Mouse (Mus musculus): ENCODE measurements around the gene Bicdl2. TPM values are rescaled to one million over a fixed set of nuclear protein-coding genes. Genes with fewer than 3 reads are reported as not detected.
A peak's percentile ranks its signal among the peaks of the same experiment; 100 is the strongest.

Bicdl2 gene
- polyA plus RNA-seq, 1 experiment from 2014 or later, result not detected

GRCm38 (mm10) chr17:23694491-23694890 is 34.2 kb downstream of the Bicdl2 start:
- Histone ChIP-seq H3K36me3 (ENCODE audit: control insufficient read depth, insufficient read depth, low read length) (no peaks in the 10 kb centered on the region), H3K27me3 (ENCODE audit: control insufficient read depth, insufficient read depth, low read length) (peaks cover 13% of the 10 kb centered on the region), H3K27ac (ENCODE audit: low read depth, low read length) (no peak overlapping the region), H3K9me3 (ENCODE audit: control insufficient read depth, low read length) (no peaks in the 10 kb centered on the region), H3K4me3 (ENCODE audit: low read depth, low read length) (no peak overlapping the region), H3K4me2 (ENCODE audit: low read depth) (no peak overlapping the region), H3K4me1 (ENCODE audit: control insufficient read depth, insufficient read depth, low read length) (no peaks in the 10 kb centered on the region), H3K9ac (ENCODE audit: low read length) (no peak overlapping the region)
- ATAC-seq (ENCODE audit: insufficient read depth, low FRiP score, low TSS enrichment) (no peak), DNase-seq (ENCODE audit: low spot score) (no peak)
- 76% methylated on average over 1 of the region's 1 CpGs for WGBS

DNA sequence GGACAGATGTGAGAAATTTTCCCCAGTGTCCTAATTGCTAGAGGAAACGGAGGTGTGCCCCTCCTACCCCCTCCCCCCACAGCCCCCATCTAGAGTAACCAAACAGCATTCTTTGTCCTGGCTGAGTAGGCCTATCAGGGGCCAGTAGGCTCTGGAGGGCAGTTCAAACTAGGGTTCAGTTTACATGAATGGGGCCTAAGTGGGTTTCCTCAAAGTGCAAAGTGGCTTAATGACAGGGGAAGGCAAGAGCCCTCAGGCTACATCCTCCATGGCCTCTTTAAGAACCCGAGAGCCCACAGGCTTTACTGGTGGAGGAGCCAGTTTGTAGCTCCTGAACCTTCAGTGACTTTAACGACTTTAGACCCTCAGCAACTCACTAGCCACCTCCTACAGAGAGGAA is 35.5 kb downstream of the Bicdl2 start:
- H3K4me1 ChIP-seq (ENCODE audit: control insufficient read depth, insufficient read depth, low read length), result no peaks in the 10 kb centered on the region
- H3K4me3 ChIP-seq (ENCODE audit: low read depth, low read length), result no peak overlapping the region
- DNase-seq (ENCODE audit: low spot score), result no peak
- no peak overlapping the region for H3K9ac ChIP-seq (ENCODE audit: low read length)
- no peaks in the 10 kb centered on the region for H3K9me3 ChIP-seq (ENCODE audit: control insufficient read depth, low read length)
- H3K36me3 ChIP-seq (ENCODE audit: control insufficient read depth, insufficient read depth, low read length), result no peaks in the 10 kb centered on the region
- no peak overlapping the region for H3K27ac ChIP-seq (ENCODE audit: low read depth, low read length)
- WGBS, result 8% methylated on average over 3 of the region's 3 CpGs
- H3K4me2 ChIP-seq (ENCODE audit: low read depth), result no peak overlapping the region
- H3K27me3 ChIP-seq (ENCODE audit: control insufficient read depth, insufficient read depth, low read length), result peaks cover 20% of the 10 kb centered on the region
- ATAC-seq (ENCODE audit: insufficient read depth, low FRiP score, low TSS enrichment), result no peak

GRCm38 (mm10) chr17:23699131-23700077 is 39.1 kb downstream of the Bicdl2 start:
- H3K27me3 ChIP-seq (ENCODE audit: control insufficient read depth, insufficient read depth, low read length), result peaks cover 22% of the 10 kb centered on the region

DNA sequence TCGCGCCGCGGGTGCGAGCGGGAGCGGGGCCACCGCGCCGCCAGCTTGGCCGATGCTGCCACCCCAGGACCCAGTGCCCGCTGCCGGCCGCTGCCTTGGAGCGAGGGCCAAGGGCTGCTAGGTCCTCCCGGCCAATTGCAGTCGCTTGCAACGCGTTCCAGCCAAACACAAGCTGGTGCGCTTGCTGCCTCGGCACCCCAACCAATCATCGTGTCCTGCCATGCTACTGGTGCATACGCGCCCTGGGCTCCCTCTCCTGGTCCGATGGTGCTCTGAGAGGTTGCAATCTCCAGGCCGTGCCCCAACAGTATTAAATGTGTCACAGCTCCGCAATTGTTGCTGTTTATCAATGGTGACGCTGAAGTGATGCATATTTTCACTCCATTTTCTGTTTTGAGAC is 39.8 kb downstream of the Bicdl2 start:
- Histone ChIP-seq H3K9me3 (ENCODE audit: control insufficient read depth, low read length) (no peaks in the 10 kb centered on the region), H3K9ac (ENCODE audit: low read length) (peak overlapping the region; percentile 57), H3K4me1 (ENCODE audit: control insufficient read depth, insufficient read depth, low read length) (no peaks in the 10 kb centered on the region), H3K4me2 (ENCODE audit: low read depth) (peak overlapping the region; percentile 99), H3K4me3 (ENCODE audit: low read depth, low read length) (peak overlapping the region; percentile 67), H3K36me3 (ENCODE audit: control insufficient read depth, insufficient read depth, low read length) (no peaks in the 10 kb centered on the region), H3K27ac (ENCODE audit: low read depth, low read length) (no peak overlapping the region), H3K27me3 (ENCODE audit: control insufficient read depth, insufficient read depth, low read length) (peaks cover 22% of the 10 kb centered on the region)
- DNase-seq (ENCODE audit: low spot score), result peak; percentile 89
- peak; percentile 97 for ATAC-seq (ENCODE audit: insufficient read depth, low FRiP score, low TSS enrichment)
- WGBS, result under 1% methylated on average over 28 of the region's 28 CpGs

More at GRCm38 (mm10) chr17:23699131-23700077, 39.1 kb downstream of the Bicdl2 start:
- no peaks in the 10 kb centered on the region for H3K4me1 ChIP-seq (ENCODE audit: control insufficient read depth, insufficient read depth, low read length)
- ATAC-seq (ENCODE audit: insufficient read depth, low FRiP score, low TSS enrichment), result peak; percentile 49
- under 1% methylated on average over 61 of the region's 101 CpGs for WGBS
- peak overlapping the region; percentile 57 for H3K9ac ChIP-seq (ENCODE audit: low read length)
- H3K9me3 ChIP-seq (ENCODE audit: control insufficient read depth, low read length), result no peaks in the 10 kb centered on the region
- peak overlapping the region; percentile 99 for H3K4me2 ChIP-seq (ENCODE audit: low read depth)
- no peaks in the 10 kb centered on the region for H3K36me3 ChIP-seq (ENCODE audit: control insufficient read depth, insufficient read depth, low read length)
- peak overlapping the region; percentile 67 for H3K4me3 ChIP-seq (ENCODE audit: low read depth, low read length)
- no peak overlapping the region for H3K27ac ChIP-seq (ENCODE audit: low read depth, low read length)
- DNase-seq (ENCODE audit: low spot score), result peak; percentile 21

DNA sequence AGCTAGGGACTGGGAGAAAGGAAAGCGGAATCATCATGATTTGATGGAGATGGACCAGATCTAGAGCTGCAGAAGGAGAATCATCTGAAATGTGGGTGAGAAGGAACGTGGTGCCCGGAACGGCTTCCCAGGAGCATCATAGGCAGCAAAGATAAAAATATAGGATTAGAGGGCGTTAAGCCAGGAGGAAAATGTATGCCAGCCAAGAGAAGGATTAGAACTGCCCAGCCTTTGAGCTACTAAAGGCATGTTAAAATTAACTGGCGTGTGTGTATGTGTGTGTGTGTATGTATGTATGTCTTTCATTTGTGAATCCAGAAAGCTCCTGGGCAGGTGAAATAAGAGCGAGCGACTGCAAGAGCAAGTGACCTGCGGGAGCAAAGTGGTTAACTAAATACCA is 43.0 kb downstream of the Bicdl2 start:
- Histone ChIP-seq H3K27ac (ENCODE audit: low read depth, low read length) (no peak overlapping the region), H3K4me2 (ENCODE audit: low read depth) (no peak overlapping the region), H3K9me3 (ENCODE audit: control insufficient read depth, low read length) (no peaks in the 10 kb centered on the region), H3K27me3 (ENCODE audit: control insufficient read depth, insufficient read depth, low read length) (peaks cover 18% of the 10 kb centered on the region), H3K4me1 (ENCODE audit: control insufficient read depth, insufficient read depth, low read length) (no peaks in the 10 kb centered on the region), H3K9ac (ENCODE audit: low read length) (no peak overlapping the region), H3K36me3 (ENCODE audit: control insufficient read depth, insufficient read depth, low read length) (no peaks in the 10 kb centered on the region), H3K4me3 (ENCODE audit: low read depth, low read length) (no peak overlapping the region)
- WGBS, result 88% methylated on average over 9 of the region's 9 CpGs
- ATAC-seq (ENCODE audit: insufficient read depth, low FRiP score, low TSS enrichment) (no peak), DNase-seq (ENCODE audit: low spot score) (no peak)

- Histone ChIP-seq H3K4me1 (ENCODE audit: control insufficient read depth, insufficient read depth, low read length) (no peaks in the 10 kb centered on the region), H3K4me3 (ENCODE audit: low read depth, low read length) (no peak overlapping the region), H3K36me3 (ENCODE audit: control insufficient read depth, insufficient read depth, low read length) (no peaks in the 10 kb centered on the region), H3K27me3 (ENCODE audit: control insufficient read depth, insufficient read depth, low read length) (peaks cover 7% of the 10 kb centered on the region), H3K27ac (ENCODE audit: low read depth, low read length) (no peak overlapping the region), H3K9ac (ENCODE audit: low read length) (no peak overlapping the region), H3K9me3 (ENCODE audit: control insufficient read depth, low read length) (no peaks in the 10 kb centered on the region), H3K4me2 (ENCODE audit: low read depth) (no peak overlapping the region)
- no peak for ATAC-seq (ENCODE audit: insufficient read depth, low FRiP score, low TSS enrichment)
- WGBS, result 64% methylated on average over 7 of the region's 7 CpGs
- DNase-seq (ENCODE audit: low spot score), result no peak
Measured at GRCm38 (mm10) chr17:23704741-23705140, 44.4 kb downstream of the Bicdl2 start.

- WGBS, result 68% methylated on average over 7 of the region's 7 CpGs
- H3K4me1 ChIP-seq (ENCODE audit: control insufficient read depth, insufficient read depth, low read length), result no peaks in the 10 kb centered on the region
- peaks cover 3% of the 10 kb centered on the region; the same call in 1 of the 2 replicates for H3K27me3 ChIP-seq (ENCODE audit: control insufficient read depth, insufficient read depth, low read length)
- H3K4me2 ChIP-seq (ENCODE audit: low read depth), result no peak overlapping the region
- H3K9ac ChIP-seq (ENCODE audit: low read length), result no peak overlapping the region
- no peaks in the 10 kb centered on the region for H3K36me3 ChIP-seq (ENCODE audit: control insufficient read depth, insufficient read depth, low read length)
- DNase-seq (ENCODE audit: low spot score) (no peak), ATAC-seq (ENCODE audit: insufficient read depth, low FRiP score, low TSS enrichment) (no peak)
- no peak overlapping the region for H3K4me3 ChIP-seq (ENCODE audit: low read depth, low read length)
- H3K9me3 ChIP-seq (ENCODE audit: control insufficient read depth, low read length), result no peaks in the 10 kb centered on the region
- no peak overlapping the region for H3K27ac ChIP-seq (ENCODE audit: low read depth, low read length)
Measured at GRCm38 (mm10) chr17:23705525-23706104, 45.3 kb downstream of the Bicdl2 start.

GRCm38 (mm10) chr17:23706212-23706611 is 45.9 kb downstream of the Bicdl2 start:
- peak; percentile 75 for DNase-seq (ENCODE audit: low spot score)
- H3K9ac ChIP-seq (ENCODE audit: low read length), result no peak overlapping the region
- H3K4me3 ChIP-seq (ENCODE audit: low read depth, low read length), result no peak overlapping the region
- H3K9me3 ChIP-seq (ENCODE audit: control insufficient read depth, low read length), result no peaks in the 10 kb centered on the region
- WGBS, result 0% methylated on average over 3 of the region's 3 CpGs
- no peaks in the 10 kb centered on the region for H3K4me1 ChIP-seq (ENCODE audit: control insufficient read depth, insufficient read depth, low read length)
- H3K4me2 ChIP-seq (ENCODE audit: low read depth), result no peak overlapping the region
- no peaks in the 10 kb centered on the region for H3K27me3 ChIP-seq (ENCODE audit: control insufficient read depth, insufficient read depth, low read length)
- H3K36me3 ChIP-seq (ENCODE audit: control insufficient read depth, insufficient read depth, low read length), result no peaks in the 10 kb centered on the region
- H3K27ac ChIP-seq (ENCODE audit: low read depth, low read length), result no peak overlapping the region
- ATAC-seq (ENCODE audit: insufficient read depth, low FRiP score, low TSS enrichment), result peak; percentile 45
